Mouse (Mus musculus): ENCODE data around the gene Racgap1. TPM values are rescaled to one million over a fixed set of nuclear protein-coding genes. Genes with fewer than 3 reads are reported as not detected.

The Racgap1 gene
- polyA plus RNA-seq, 1 experiment from 2014 or later: 214 TPM

DNA sequence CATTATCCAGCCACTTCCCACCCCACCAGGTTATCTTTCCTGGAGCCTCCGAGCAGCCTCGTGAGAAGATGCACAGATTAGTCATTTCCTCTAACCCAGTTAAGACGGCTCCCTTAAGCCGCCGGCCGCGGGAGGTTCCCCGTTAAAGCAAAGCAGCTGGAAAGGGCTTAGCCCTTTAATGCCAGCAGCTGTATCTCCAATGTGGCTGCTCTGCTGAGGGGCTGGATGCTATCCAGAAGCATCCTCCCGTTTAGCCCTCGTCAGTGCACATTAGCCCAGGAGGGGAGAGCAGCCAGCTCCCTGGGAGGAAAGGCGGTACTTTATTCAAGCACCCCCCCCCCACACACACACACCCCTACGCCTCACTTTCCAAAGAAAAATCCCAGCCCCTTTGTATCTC lies 36.7 kb downstream of the Racgap1 start:
- H3K27ac ChIP-seq (ENCODE audit: low read depth, low read length): no peak overlapping the region
- DNase-seq (ENCODE audit: low spot score, missing footprints): no peak
- H3K9me3 ChIP-seq (ENCODE audit: control insufficient read depth, low read length): no peaks in the 10 kb centered on the region
- no peak overlapping the region for H3K4me3 ChIP-seq (ENCODE audit: low read depth, low read length)
- H3K36me3 ChIP-seq (ENCODE audit: control insufficient read depth, insufficient read depth, low read length): no peaks in the 10 kb centered on the region
- no peaks in the 10 kb centered on the region for H3K27me3 ChIP-seq (ENCODE audit: control insufficient read depth, insufficient read depth, low read length)
- no peak overlapping the region for H3K4me2 ChIP-seq
- 5% methylated on average over 12 of the region's 12 CpGs for WGBS
- no peak for ATAC-seq (ENCODE audit: low FRiP score)
- peak overlapping the region; percentile 20; the same call in 1 of the 2 replicates for H3K9ac ChIP-seq (ENCODE audit: low read length)
- 0 out of 2 replicates have a peak, but pooled peaks cover 10% of the 10 kb centered on the region for H3K4me1 ChIP-seq (ENCODE audit: control insufficient read depth, insufficient read depth, low read length)

GRCm38 (mm10) chr15:99614273-99614672 lies 37.2 kb downstream of the Racgap1 start:
- H3K4me2 ChIP-seq: no peak overlapping the region
- 0 out of 2 replicates have a peak, but pooled peaks cover 10% of the 10 kb centered on the region for H3K4me1 ChIP-seq (ENCODE audit: control insufficient read depth, insufficient read depth, low read length)
- H3K9ac ChIP-seq (ENCODE audit: low read length): no peak overlapping the region
- no peak for ATAC-seq (ENCODE audit: low FRiP score)
- no peak overlapping the region for H3K27ac ChIP-seq (ENCODE audit: low read depth, low read length)
- WGBS: 76% methylated on average over 13 of the region's 13 CpGs
- no peak overlapping the region for H3K4me3 ChIP-seq (ENCODE audit: low read depth, low read length)
- DNase-seq (ENCODE audit: low spot score, missing footprints): no peak
- no peaks in the 10 kb centered on the region for H3K36me3 ChIP-seq (ENCODE audit: control insufficient read depth, insufficient read depth, low read length)
- no peaks in the 10 kb centered on the region for H3K27me3 ChIP-seq (ENCODE audit: control insufficient read depth, insufficient read depth, low read length)
- no peaks in the 10 kb centered on the region for H3K9me3 ChIP-seq (ENCODE audit: control insufficient read depth, low read length)

DNA sequence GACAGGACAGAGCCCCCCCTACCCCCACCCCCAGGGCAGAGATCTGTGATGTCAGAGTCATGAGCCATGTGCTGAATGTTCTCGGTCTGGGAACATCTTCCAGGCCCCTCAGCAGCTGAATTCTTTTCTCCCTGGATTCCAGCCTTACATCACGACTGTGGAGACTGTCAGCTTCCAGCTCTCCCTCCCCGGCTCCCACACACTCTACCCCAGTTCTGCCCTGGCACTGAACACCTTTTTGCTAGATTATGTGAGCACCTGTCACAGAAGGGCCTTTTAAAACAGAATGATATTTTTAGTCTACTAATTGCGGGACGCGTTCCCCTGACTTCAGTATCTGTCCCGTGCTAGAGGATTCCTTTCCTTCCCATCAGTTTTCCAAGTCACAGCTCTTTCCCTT lies 39.9 kb downstream of the Racgap1 start:
- no peak overlapping the region for H3K9ac ChIP-seq (ENCODE audit: low read length)

DNA sequence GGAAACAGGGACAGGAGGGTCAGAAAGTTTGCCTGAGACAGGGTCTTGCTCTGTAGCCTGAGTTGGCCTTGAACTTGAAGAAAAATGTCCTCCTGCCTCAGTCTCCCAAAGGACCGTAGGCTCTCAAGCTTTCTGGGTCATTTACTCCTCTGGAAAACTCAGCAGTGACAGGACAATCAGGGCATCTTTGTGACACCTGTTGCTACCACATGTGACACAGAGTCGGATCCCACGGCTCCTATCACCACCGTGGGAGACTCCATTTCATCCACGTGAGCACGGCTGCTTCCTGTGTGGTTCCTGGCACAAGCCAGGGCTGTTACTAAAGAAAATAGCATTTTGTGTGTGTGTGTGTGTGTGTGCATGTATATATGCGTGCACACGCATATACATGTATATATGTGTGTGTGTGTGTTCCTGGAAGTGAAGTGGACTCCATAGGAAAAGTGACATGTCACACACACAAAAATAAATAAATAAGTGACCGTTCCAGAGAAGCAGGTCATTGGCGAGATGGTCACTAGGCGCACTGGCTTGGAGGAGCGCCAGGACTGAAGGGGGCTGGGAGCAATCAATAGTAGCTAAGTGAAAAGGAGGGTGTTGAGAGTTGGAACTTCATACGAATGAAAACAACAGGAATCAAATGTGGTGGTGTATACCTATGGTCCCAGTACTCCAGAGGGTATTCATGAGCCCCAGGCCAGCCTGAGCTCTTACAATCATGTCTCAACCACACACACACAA lies 42.9 kb downstream of the Racgap1 start:
- H3K36me3 ChIP-seq (ENCODE audit: control insufficient read depth, insufficient read depth, low read length): no peaks in the 10 kb centered on the region
- no peak for ATAC-seq (ENCODE audit: low FRiP score)
- H3K9me3 ChIP-seq (ENCODE audit: control insufficient read depth, low read length): no peaks in the 10 kb centered on the region
- H3K27ac ChIP-seq (ENCODE audit: low read depth, low read length): no peak overlapping the region
- WGBS: 90% methylated on average over 13 of the region's 13 CpGs
- no peak overlapping the region for H3K4me2 ChIP-seq
- no peak overlapping the region for H3K4me3 ChIP-seq (ENCODE audit: low read depth, low read length)
- H3K27me3 ChIP-seq (ENCODE audit: control insufficient read depth, insufficient read depth, low read length): no peaks in the 10 kb centered on the region
- no peak overlapping the region for H3K9ac ChIP-seq (ENCODE audit: low read length)
- H3K4me1 ChIP-seq (ENCODE audit: control insufficient read depth, insufficient read depth, low read length): peaks cover 14% of the 10 kb centered on the region
- DNase-seq (ENCODE audit: low spot score, missing footprints): no peak

More for the DNA sequence above, 39.9 kb downstream of the Racgap1 start:
- no peaks in the 10 kb centered on the region for H3K27me3 ChIP-seq (ENCODE audit: control insufficient read depth, insufficient read depth, low read length)
- H3K4me3 ChIP-seq (ENCODE audit: low read depth, low read length): no peak overlapping the region
- no peak for ATAC-seq (ENCODE audit: low FRiP score)
- H3K36me3 ChIP-seq (ENCODE audit: control insufficient read depth, insufficient read depth, low read length): no peaks in the 10 kb centered on the region
- peaks cover 19% of the 10 kb centered on the region for H3K4me1 ChIP-seq (ENCODE audit: control insufficient read depth, insufficient read depth, low read length)
- H3K4me2 ChIP-seq: no peak overlapping the region
- H3K9me3 ChIP-seq (ENCODE audit: control insufficient read depth, low read length): no peaks in the 10 kb centered on the region
- no peak for DNase-seq (ENCODE audit: low spot score, missing footprints)
- WGBS: 72% methylated on average over 7 of the region's 7 CpGs
- H3K27ac ChIP-seq (ENCODE audit: low read depth, low read length): no peak overlapping the region

GRCm38 (mm10) chr15:99607388-99608113 lies 43.9 kb downstream of the Racgap1 start:
- Histone ChIP-seq H3K9me3 (ENCODE audit: control insufficient read depth, low read length) (no peaks in the 10 kb centered on the region), H3K4me3 (ENCODE audit: low read depth, low read length) (no peak overlapping the region), H3K27me3 (ENCODE audit: control insufficient read depth, insufficient read depth, low read length) (no peaks in the 10 kb centered on the region), H3K4me2 (no peak overlapping the region), H3K36me3 (ENCODE audit: control insufficient read depth, insufficient read depth, low read length) (no peaks in the 10 kb centered on the region), H3K4me1 (ENCODE audit: control insufficient read depth, insufficient read depth, low read length) (peaks cover 14% of the 10 kb centered on the region), H3K9ac (ENCODE audit: low read length) (no peak overlapping the region), H3K27ac (ENCODE audit: low read depth, low read length) (peak overlapping the region; percentile 35; the same call in 1 of the 2 replicates)
- ATAC-seq (ENCODE audit: low FRiP score) (peak; percentile 63; the same call in 1 of the 2 replicates), DNase-seq (ENCODE audit: low spot score, missing footprints) (peak; percentile 82)
- WGBS: 20% methylated on average over 10 of the region's 10 CpGs

- Histone ChIP-seq H3K4me3 (ENCODE audit: low read depth, low read length) (no peak overlapping the region), H3K27me3 (ENCODE audit: control insufficient read depth, insufficient read depth, low read length) (no peaks in the 10 kb centered on the region), H3K27ac (ENCODE audit: low read depth, low read length) (no peak overlapping the region), H3K9me3 (ENCODE audit: control insufficient read depth, low read length) (no peaks in the 10 kb centered on the region), H3K9ac (ENCODE audit: low read length) (no peak overlapping the region), H3K36me3 (ENCODE audit: control insufficient read depth, insufficient read depth, low read length) (no peaks in the 10 kb centered on the region), H3K4me2 (no peak overlapping the region), H3K4me1 (ENCODE audit: control insufficient read depth, insufficient read depth, low read length) (peaks cover 16% of the 10 kb centered on the region)
- no peak for ATAC-seq (ENCODE audit: low FRiP score)
- 35% methylated on average over 5 of the region's 5 CpGs for WGBS
- no peak for DNase-seq (ENCODE audit: low spot score, missing footprints)
These were observed 44.9 kb downstream of the Racgap1 start for GRCm38 (mm10) chr15:99606515-99606914.

- Histone ChIP-seq H3K36me3 (ENCODE audit: control insufficient read depth, insufficient read depth, low read length) (no peaks in the 10 kb centered on the region), H3K27ac (ENCODE audit: low read depth, low read length) (no peak overlapping the region), H3K4me1 (ENCODE audit: control insufficient read depth, insufficient read depth, low read length) (peaks cover 16% of the 10 kb centered on the region), H3K9ac (ENCODE audit: low read length) (no peak overlapping the region), H3K9me3 (ENCODE audit: control insufficient read depth, low read length) (no peaks in the 10 kb centered on the region), H3K27me3 (ENCODE audit: control insufficient read depth, insufficient read depth, low read length) (no peaks in the 10 kb centered on the region), H3K4me2 (no peak overlapping the region), H3K4me3 (ENCODE audit: low read depth, low read length) (no peak overlapping the region)
- no peak for DNase-seq (ENCODE audit: low spot score, missing footprints)
- 0 out of 2 replicates have a peak, but pooled peaks have one; percentile 39 for ATAC-seq (ENCODE audit: low FRiP score)
- WGBS: 49% methylated on average over 3 of the region's 3 CpGs
These were observed 45.9 kb downstream of the Racgap1 start for GRCm38 (mm10) chr15:99605595-99605994.

DNA sequence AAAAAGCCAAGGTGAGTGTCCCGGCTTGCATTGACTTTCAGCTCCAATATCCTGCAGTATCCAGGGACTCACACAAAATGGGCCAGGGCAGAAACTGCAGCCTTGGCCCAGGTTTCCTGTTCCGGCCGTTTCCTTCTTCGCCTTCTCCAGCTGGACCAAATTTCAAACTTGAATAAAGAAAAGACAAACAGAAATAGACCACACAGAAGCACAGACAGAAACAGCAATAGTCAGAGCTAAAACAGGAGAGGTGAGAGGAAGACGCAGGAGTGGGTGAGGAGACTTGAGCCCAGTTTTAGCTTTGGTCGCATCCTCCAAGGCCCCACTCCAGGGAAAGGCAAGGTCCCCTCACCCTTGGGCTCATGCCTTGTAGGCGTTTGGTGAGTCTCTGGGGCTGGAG lies 48.2 kb downstream of the Racgap1 start:
- Histone ChIP-seq H3K4me3 (ENCODE audit: low read depth, low read length) (no peak overlapping the region), H3K4me2 (no peak overlapping the region), H3K27ac (ENCODE audit: low read depth, low read length) (no peak overlapping the region), H3K9ac (ENCODE audit: low read length) (no peak overlapping the region), H3K36me3 (ENCODE audit: control insufficient read depth, insufficient read depth, low read length) (no peaks in the 10 kb centered on the region), H3K27me3 (ENCODE audit: control insufficient read depth, insufficient read depth, low read length) (peaks cover 3% of the 10 kb centered on the region; the same call in 1 of the 2 replicates), H3K9me3 (ENCODE audit: control insufficient read depth, low read length) (no peaks in the 10 kb centered on the region), H3K4me1 (ENCODE audit: control insufficient read depth, insufficient read depth, low read length) (peaks cover 25% of the 10 kb centered on the region)
- WGBS: 90% methylated on average over 7 of the region's 7 CpGs
- ATAC-seq (ENCODE audit: low FRiP score) (no peak), DNase-seq (ENCODE audit: low spot score, missing footprints) (no peak)

DNA sequence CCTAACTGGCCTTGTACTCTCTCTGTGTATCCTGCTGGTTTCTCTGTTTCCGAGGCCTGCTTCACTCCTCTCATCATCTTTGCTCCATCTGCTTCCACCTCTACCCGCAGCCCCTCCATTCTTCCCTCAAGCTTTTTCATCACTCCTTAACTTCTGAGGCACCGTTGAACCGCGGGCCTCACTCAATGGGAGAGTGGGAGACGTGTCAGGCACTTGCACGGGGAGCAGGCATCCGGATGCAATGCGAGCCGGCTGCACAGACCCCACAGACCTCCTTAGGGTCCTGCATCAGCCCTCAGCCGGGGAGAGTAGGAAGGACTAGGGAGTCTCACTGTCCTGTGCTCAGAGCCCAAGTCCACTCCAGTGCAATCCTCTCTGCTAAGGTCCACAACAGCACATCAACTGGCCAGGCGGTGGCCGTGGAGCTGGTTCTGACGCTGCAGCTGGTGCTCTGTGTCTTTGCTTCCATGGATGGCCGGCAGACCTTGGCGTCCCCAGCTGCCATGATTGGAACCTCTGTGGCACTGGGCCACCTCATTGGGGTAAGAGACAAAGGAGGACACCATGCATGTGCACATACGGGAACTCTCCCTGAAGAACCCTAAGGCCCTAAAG lies 49.1 kb downstream of the Racgap1 start:
- DNase-seq (ENCODE audit: low spot score, missing footprints) (no peak), ATAC-seq (ENCODE audit: low FRiP score) (no peak)
- Histone ChIP-seq H3K4me2 (no peak overlapping the region), H3K9ac (ENCODE audit: low read length) (no peak overlapping the region), H3K27me3 (ENCODE audit: control insufficient read depth, insufficient read depth, low read length) (peaks cover 6% of the 10 kb centered on the region; the same call in 1 of the 2 replicates), H3K4me3 (ENCODE audit: low read depth, low read length) (no peak overlapping the region), H3K36me3 (ENCODE audit: control insufficient read depth, insufficient read depth, low read length) (no peaks in the 10 kb centered on the region), H3K4me1 (ENCODE audit: control insufficient read depth, insufficient read depth, low read length) (peaks cover 17% of the 10 kb centered on the region), H3K9me3 (ENCODE audit: control insufficient read depth, low read length) (no peaks in the 10 kb centered on the region), H3K27ac (ENCODE audit: low read depth, low read length) (no peak overlapping the region)
- 69% methylated on average over 17 of the region's 17 CpGs for whole genome bisulfite sequencing

Data from midbrain, embryonic 11.5 days (tissue).